Mouse (Mus musculus) left cerebral cortex, adult 2 months (tissue): Measurements from ENCODE around the gene Pam. TPM values are rescaled to one million over a fixed set of nuclear protein-coding genes. Genes with fewer than 3 reads are reported as not detected.

ENCODE experiments used
- DNase-seq, 2 experiments: peaks; one replicate each; pipeline ENCODE4 v3.0.0; 2021 to 2022; ENCODE audit warnings: low spot score in 2 of 2, mixed read lengths in 1 of 2; ENCODE audit errors: extremely low spot score in 1 of 2
- H3K27ac ChIP-seq: fragments of 200-600 bp; 2 replicates; pipeline ENCODE4 v1.8.1; 2022
- H3K4me3 ChIP-seq: fragments of 200-600 bp; 2 replicates; pipeline ENCODE4 v1.8.1; 2022
- CTCF ChIP-seq: fragments of 200-600 bp; IDR thresholded peaks from 2 replicates; pipeline ENCODE4 v1.8.1; 2022; ENCODE audit warnings: antibody characterized with exemption, mild to moderate bottlenecking, moderate library complexity
- intact Hi-C: fragments of 180-260 bp; cut with DNase I; formaldehyde crosslinking; loops from one replicate; pipeline ENCODE4 v1.15.1; 2025
- long read RNA-seq, 2 experiments: library from polyadenylated mRNA; stranded (forward); transcript quantifications; one replicate each; pipeline ENCODE4 v2.0.0; 2021; ENCODE audit warnings: borderline mapping rate in 2 of 2
- total RNA-seq, 2 experiments: library from RNA; stranded (reverse); gene quantifications; 2 replicates each; pipeline ENCODE4 v1.2.3; 2021

Pam gene
- total RNA-seq = 100 to 1,000 TPM; 258 to 269 TPM
- long read RNA-seq, experiment 1, full-length matches to known transcripts = 42 of 165 reads
- long read RNA-seq, experiment 1, partial matches to known transcripts = 66 of 165 reads
- long read RNA-seq, experiment 1, other reads (novel, unspliced or antisense) = 57 of 165 reads
- long read RNA-seq, experiment 2, full-length matches to known transcripts = 26 of 118 reads
- long read RNA-seq, experiment 2, partial matches to known transcripts = 47 of 118 reads
- long read RNA-seq, experiment 2, other reads (novel, unspliced or antisense) = 45 of 118 reads

- H3K4me3 ChIP-seq = peak within 1 kb of the TSS; percentile 86
- intact Hi-C loops = loop anchor here (2.0 kb wide), 1 partner anchor 119 kb away; no protein-coding TSS in a partner anchor
- DNase-seq = peak; percentile 82 to 84
- H3K27ac ChIP-seq = peak within 1 kb of the TSS; percentile 89
- TF ChIP-seq CTCF = no peak
Observed at GRCm38 (mm10) chr1:98095246-98095990, at the start of gene Pam. Pam (minus strand) TSS chr1:98095646.

GRCm38 (mm10) chr1:98144845-98145244 lies 49.4 kb upstream of the Pam start:
- Histone ChIP-seq H3K27ac (no peak overlapping the region), H3K4me3 (no peak overlapping the region)
- TF ChIP-seq CTCF = peak; percentile 26
- intact Hi-C loops = no loop called here
- DNase-seq = no peak

- intact Hi-C loops = no loop called here
- H3K4me3 ChIP-seq = no peak overlapping the region
Observed at GRCm38 (mm10) chr1:98131244-98131643, 35.8 kb upstream of the Pam start.

DNA sequence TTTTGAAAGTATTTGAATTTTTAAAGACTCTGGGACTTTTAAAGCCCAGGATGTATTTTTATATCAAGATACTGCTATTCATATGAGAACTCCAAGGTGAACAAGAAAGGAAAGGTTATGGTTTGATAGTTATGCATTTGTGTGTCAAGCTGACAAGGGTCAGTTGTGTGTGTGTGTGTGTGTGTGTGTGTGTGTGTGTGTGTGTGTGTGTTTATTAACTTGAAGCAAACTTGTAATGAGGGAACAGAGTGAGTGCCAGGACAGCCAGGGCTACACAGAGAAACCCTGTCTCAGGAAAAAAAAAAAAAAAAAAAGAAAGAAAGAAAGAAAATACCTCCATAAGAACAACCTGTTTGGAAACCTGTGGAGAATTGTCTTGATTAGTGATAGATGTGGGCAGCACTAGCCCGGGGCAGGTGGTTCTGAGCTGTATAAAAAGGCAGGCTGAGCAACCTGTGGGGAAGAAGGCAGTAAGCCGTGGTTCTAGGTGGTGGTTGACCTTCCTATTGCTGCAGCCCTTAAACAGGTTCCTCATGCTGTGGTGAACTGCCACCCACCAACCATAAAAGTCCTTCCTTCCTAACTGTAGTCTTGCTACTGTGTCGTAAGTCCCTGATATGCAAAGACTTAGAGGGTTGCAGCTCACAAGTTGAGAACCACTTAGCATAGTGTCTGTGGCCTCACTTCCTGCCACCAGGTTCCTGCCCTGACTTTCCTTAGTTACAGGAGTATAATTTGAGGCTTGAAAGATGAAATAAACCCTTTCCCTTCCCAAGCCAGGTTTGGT lies 34.3 kb upstream of the Pam start:
- H3K4me3 ChIP-seq = no peak overlapping the region
- no peak overlapping the region for H3K27ac ChIP-seq
- no peak for TF ChIP-seq CTCF
- DNase-seq = no peak
- intact Hi-C loops = no loop called here

More at GRCm38 (mm10) chr1:98131244-98131643, 35.8 kb upstream of the Pam start:
- no peak overlapping the region for H3K27ac ChIP-seq
- TF ChIP-seq CTCF = no peak
- no peak for DNase-seq

GRCm38 (mm10) chr1:98129111-98129510 lies 33.7 kb upstream of the Pam start:
- Histone ChIP-seq H3K4me3 (no peak overlapping the region), H3K27ac (no peak overlapping the region)
- TF ChIP-seq CTCF = no peak
- intact Hi-C loops = no loop called here
- no peak for DNase-seq

- TF ChIP-seq CTCF = no peak
- DNase-seq = no peak
- H3K4me3 ChIP-seq = no peak overlapping the region
- intact Hi-C loops = no loop called here
- H3K27ac ChIP-seq = no peak overlapping the region
Observed at GRCm38 (mm10) chr1:98128338-98129096, 33.1 kb upstream of the Pam start.

DNA sequence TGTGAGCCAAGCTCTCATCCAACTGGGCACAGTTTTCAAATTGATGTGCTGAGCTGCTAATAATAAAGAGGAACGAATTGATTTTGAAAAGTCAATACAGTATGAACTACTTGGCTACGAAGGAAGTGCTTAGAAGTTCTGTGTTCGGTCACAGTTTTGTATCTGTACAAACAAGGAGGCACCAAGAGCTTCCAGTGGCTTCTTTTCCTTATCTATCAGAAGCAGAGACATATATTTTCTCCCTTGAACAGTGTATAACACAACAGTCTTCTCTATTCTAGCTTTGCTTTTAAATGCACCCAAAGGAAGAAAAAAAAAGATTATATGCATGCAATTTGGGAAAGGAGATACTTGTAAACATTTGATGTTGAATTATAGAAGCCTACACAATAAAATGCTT lies 30.8 kb upstream of the Pam start:
- no peak for TF ChIP-seq CTCF

DNA sequence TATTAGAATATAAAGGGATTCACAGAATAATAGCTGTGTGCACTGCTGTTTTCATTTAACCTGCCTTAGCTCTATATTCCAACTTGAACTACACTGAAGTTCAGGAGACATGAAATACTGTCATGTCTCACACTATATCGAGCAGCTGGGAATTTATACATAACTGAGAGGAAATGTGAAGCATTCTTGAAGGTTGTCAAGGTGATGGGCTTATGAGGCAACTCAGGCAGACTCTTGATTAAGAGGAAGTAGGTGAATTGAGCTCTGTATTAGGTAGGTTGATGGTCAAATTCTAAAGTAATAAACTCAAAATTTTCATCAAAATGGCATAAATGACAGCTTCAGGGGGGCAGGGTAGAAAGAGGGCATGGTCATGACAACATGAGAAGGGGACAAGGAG lies 29.3 kb upstream of the Pam start:
- TF ChIP-seq CTCF = no peak
- intact Hi-C loops = no loop called here
- Histone ChIP-seq H3K27ac (no peak overlapping the region), H3K4me3 (no peak overlapping the region)
- no peak for DNase-seq

More for the DNA sequence above, 30.8 kb upstream of the Pam start:
- DNase-seq = no peak
- Histone ChIP-seq H3K27ac (no peak overlapping the region), H3K4me3 (no peak overlapping the region)
- intact Hi-C loops = no loop called here

- no peak for TF ChIP-seq CTCF
- no peak overlapping the region for H3K4me3 ChIP-seq
- no peak for DNase-seq
- intact Hi-C loops = no loop called here
- no peak overlapping the region for H3K27ac ChIP-seq
Observed at GRCm38 (mm10) chr1:98119595-98119994, 24.1 kb upstream of the Pam start.

DNA sequence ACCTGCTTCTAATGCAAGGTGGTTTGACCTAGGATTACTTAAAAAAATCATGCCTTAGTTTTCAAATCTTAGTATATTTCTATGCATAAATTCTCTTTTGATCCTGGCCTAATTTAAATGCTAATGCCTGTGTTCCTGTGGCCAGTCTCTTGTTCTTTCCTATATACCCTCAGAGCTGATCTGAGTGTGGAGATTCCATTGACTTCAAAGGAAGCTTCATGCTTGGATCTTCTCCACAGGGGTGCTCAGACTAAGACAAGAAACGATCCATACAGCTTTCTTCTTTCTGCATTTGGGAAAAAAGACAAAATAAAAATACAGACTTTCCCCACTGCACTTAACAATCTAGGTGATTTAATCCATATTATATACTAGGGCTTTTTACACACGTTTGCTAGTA lies 12.2 kb upstream of the Pam start:
- no peak for TF ChIP-seq CTCF

DNA sequence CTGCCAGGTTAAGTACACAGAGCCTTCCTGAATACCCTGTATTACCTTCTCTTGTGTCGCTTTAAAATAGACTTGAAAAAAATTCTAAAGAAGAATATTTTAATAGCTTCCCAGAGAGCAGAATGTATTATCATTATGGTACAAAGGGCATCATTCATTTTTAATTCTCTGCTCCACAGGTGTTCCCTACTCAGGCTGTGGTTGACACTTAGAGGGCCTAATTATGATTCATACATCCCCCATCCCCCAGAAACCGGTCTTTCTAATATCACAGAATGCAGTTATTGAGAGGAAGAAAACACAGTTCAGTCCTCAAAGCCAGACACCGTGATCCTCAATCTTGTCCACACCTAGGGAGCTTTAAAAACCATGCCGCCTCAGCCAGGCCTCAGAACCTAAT lies 4.0 kb upstream of the Pam start:
- DNase-seq = no peak
- no peak overlapping the region for H3K27ac ChIP-seq
- intact Hi-C loops = no loop called here
- no peak for TF ChIP-seq CTCF
- no peak overlapping the region for H3K4me3 ChIP-seq

More for the DNA sequence above, 12.2 kb upstream of the Pam start:
- intact Hi-C loops = no loop called here
- Histone ChIP-seq H3K4me3 (no peak overlapping the region), H3K27ac (no peak overlapping the region)
- DNase-seq = no peak
